Mouse (Mus musculus) stomach, embryonic 16.5 days (tissue): ENCODE results near the gene Ndufs6. TPM values are rescaled to one million over a fixed set of nuclear protein-coding genes. Genes with fewer than 3 reads are reported as not detected.
A peak's percentile ranks its signal among the peaks of the same experiment; 100 is the strongest.

Experiments
- ATAC-seq: fragments of 200-750 bp; cut with Nextera tagmentation; 2 replicates; pipeline ENCODE4 v1.8.0; 2017; ENCODE audit warnings: moderate number of reproducible peaks, moderate TSS enrichment; ENCODE audit not compliant: insufficient read depth, low FRiP score
- H3K27ac ChIP-seq: fragments of 300-500 bp; sonication (generic); 2 replicates; pipeline ENCODE4 v1.5.1; 2014; ENCODE audit warnings: low read length
- H3K27me3 ChIP-seq: fragments of 300-500 bp; sonication (generic); 2 replicates; pipeline ENCODE4 v1.6.1; 2014; ENCODE audit warnings: low read length, control low read depth, mixed read lengths; ENCODE audit not compliant: control insufficient read depth, insufficient read depth
- H3K36me3 ChIP-seq: fragments of 300-500 bp; sonication (generic); 2 replicates; pipeline ENCODE4 v1.6.1; 2014; ENCODE audit warnings: low read length; ENCODE audit not compliant: control insufficient read depth, insufficient read depth
- H3K4me1 ChIP-seq: fragments of 300-500 bp; sonication (generic); 2 replicates; pipeline ENCODE4 v1.6.1; 2014; ENCODE audit warnings: low read length, control low read depth, mixed read lengths; ENCODE audit not compliant: control insufficient read depth, insufficient read depth
- H3K4me2 ChIP-seq: fragments of 300-500 bp; sonication (generic); 2 replicates; pipeline ENCODE4 v1.6.1; 2014; ENCODE audit warnings: low read depth, low read length, mixed read lengths
- H3K4me3 ChIP-seq: fragments of 300-500 bp; sonication (generic); replicated peaks from 2 replicates; pipeline ENCODE4 v1.5.1; 2014; ENCODE audit warnings: mild to moderate bottlenecking, low read length
- H3K9ac ChIP-seq: fragments of 300-500 bp; sonication (generic); 2 replicates; pipeline ENCODE4 v1.6.1; 2014; ENCODE audit warnings: low read length
- H3K9me3 ChIP-seq: fragments of 300-500 bp; sonication (generic); replicated peaks from 2 replicates; pipeline ENCODE4 v1.6.1; 2016; ENCODE audit warnings: low read length, control low read depth; ENCODE audit not compliant: control insufficient read depth
- WGBS: fragments of 180-500 bp; shearing (Covaris S2); extraction: QIAGEN DNeasy Blood & Tissue Kit; methylation state at CpG from one replicate; pipeline ENCODE4 v1.1.7; 2014; 5-methylcytosine and 5-hydroxymethylcytosine counted together
- polyA plus RNA-seq: library from polyadenylated mRNA; unstranded; fragments of >200 nt; fragmentation: Nextera tagmentation; extraction: Ambion mirVana; gene quantifications from 2 replicates; pipeline ENCODE4 v1.2.1, GENCODE M21; 2015

Ndufs6 gene
- polyA plus RNA-seq, 1 experiment from 2014 or later: 368 TPM

DNA sequence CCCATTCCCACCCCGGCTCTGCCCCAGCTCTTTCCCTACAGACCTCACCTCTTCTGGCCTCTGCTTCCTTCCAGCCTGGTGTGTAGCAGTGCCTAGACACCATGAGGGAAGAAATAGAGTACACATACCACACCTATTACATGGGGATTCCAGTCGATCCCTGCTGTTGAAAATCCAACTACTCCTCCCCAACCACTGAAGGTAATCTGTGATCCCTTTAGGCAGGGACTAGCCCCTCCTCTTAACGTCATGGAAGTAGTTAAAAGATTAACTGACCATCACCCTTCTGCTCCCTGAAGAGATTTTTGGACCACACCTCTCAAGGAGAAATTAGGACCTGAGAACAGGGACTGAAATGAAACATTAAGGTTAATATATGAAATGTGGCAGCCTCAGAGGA lies 18.8 kb upstream of the Ndufs6 start:
- WGBS: 61% methylated on average over 3 of the region's 3 CpGs
- H3K4me3 ChIP-seq: no peak overlapping the region

DNA sequence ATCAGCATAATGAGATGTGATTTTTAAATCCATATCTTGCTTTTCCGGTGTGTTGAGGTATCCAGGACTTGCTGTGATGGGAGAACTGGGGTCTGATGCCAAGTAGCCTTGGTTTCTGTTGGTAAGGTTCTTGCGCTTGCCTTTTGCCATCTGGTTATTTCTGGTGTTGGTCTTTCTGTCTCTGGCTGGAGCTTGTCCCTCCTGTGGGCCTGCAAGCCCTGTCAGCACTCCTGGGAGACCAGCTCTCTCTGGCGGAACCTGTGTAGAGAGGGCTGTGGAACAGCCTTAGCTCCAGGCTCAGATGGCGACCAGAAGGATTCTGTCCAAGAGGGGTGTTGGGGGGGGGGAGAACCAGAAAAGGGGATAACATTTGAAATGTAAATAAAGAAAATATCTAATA lies 18.4 kb upstream of the Ndufs6 start:
- no peak overlapping the region for H3K4me2 ChIP-seq
- no peaks in the 10 kb centered on the region for H3K36me3 ChIP-seq
- no peak for ATAC-seq
- no peak overlapping the region for H3K27ac ChIP-seq
- H3K9ac ChIP-seq: no peak overlapping the region
- WGBS: 73% methylated on average over 4 of the region's 4 CpGs
- no peak overlapping the region for H3K4me3 ChIP-seq
- H3K4me1 ChIP-seq: no peaks in the 10 kb centered on the region
- no peaks in the 10 kb centered on the region for H3K9me3 ChIP-seq
- H3K27me3 ChIP-seq: no peaks in the 10 kb centered on the region

More for the DNA sequence above, 18.8 kb upstream of the Ndufs6 start:
- no peak for ATAC-seq
- Histone ChIP-seq H3K9ac (no peak overlapping the region), H3K4me1 (no peaks in the 10 kb centered on the region), H3K27ac (no peak overlapping the region), H3K9me3 (no peaks in the 10 kb centered on the region), H3K27me3 (no peaks in the 10 kb centered on the region), H3K36me3 (no peaks in the 10 kb centered on the region), H3K4me2 (no peak overlapping the region)

DNA sequence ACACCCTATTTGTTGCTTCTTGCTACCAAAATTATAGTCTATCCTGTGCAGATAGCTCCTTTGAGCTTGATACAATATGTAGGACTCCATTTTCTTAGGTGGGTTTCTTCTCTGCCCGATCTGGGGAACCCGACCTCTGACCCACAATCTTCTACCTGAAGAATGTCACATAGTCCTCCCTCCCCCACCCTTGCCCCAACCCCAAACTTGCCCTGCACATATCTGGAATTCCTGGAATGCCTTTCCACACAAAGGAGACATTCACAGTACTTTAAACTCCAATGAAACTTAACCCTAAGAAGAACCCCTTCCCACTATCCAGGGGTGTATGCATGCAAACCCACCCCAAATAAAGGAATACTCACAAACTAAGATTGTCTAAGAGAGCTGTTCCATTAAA lies 17.8 kb upstream of the Ndufs6 start:
- H3K27ac ChIP-seq: no peak overlapping the region
- no peak overlapping the region for H3K4me2 ChIP-seq
- no peak overlapping the region for H3K4me3 ChIP-seq
- H3K27me3 ChIP-seq: no peaks in the 10 kb centered on the region
- no peaks in the 10 kb centered on the region for H3K36me3 ChIP-seq
- H3K9me3 ChIP-seq: no peaks in the 10 kb centered on the region
- 25% methylated on average over 2 of the region's 2 CpGs for WGBS
- H3K9ac ChIP-seq: no peak overlapping the region
- H3K4me1 ChIP-seq: no peaks in the 10 kb centered on the region
- ATAC-seq: no peak

DNA sequence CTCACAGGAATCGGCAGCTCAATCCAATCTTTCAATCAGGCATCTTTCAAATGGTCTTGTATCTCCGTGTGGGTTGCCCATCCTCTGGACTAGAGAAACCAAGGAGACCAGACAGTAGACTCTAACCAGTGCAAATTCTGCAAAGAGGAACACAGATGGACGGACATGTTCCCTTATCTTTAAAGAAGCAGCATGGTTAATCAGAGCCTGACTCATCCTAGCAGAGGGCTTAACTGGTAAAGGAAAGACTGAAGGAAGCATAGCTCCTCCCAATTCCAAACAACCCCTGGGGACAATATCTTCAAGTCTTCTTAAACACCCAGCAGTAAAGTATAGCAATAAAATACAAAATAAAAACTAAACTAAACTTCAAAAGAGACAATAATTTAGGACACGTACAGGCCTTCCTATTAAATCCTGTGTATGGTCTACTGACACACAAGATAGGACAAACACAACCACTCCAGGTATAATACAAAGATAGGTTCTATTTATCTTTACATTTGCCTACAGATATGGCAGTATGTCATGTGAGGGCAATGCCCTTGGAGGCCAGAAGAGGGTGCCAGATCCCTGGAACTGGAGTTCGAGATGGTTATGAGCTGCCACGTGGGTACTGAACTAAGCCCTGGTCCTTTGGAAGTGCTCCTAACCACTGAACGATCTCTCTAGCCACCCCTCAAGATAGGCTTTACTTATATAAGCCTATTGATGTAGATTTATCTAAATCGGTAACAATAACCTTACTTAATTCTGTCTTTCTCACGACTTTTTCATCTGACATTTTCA lies 17.0 kb upstream of the Ndufs6 start:
- H3K36me3 ChIP-seq: no peaks in the 10 kb centered on the region
- 74% methylated on average over 9 of the region's 9 CpGs for WGBS
- no peaks in the 10 kb centered on the region for H3K9me3 ChIP-seq
- no peak overlapping the region for H3K27ac ChIP-seq
- H3K9ac ChIP-seq: no peak overlapping the region
- no peaks in the 10 kb centered on the region for H3K4me1 ChIP-seq
- H3K27me3 ChIP-seq: no peaks in the 10 kb centered on the region
- no peak for ATAC-seq
- H3K4me3 ChIP-seq: no peak overlapping the region
- no peak overlapping the region for H3K4me2 ChIP-seq

DNA sequence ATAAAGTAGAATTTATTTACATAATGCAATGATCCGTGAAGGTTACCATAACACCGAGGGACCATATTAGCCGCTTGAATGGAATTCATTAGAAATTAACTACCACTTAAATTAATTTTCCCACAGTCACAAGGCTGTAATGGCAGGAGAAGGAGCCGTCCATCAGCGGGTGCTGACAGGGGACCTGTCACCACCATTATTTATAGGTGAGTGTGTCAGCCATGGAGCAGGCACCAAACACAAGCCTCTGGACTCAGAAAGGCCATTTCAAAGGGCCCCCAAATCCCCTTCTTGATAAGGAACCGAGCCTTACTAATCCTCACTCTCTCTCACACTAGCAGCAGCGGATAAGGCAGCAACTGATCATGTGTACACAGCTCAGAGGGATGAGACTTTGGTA lies 8.4 kb upstream of the Ndufs6 start:
- no peak for ATAC-seq
- 34% methylated on average over 7 of the region's 7 CpGs for WGBS
- no peak overlapping the region for H3K9ac ChIP-seq

DNA sequence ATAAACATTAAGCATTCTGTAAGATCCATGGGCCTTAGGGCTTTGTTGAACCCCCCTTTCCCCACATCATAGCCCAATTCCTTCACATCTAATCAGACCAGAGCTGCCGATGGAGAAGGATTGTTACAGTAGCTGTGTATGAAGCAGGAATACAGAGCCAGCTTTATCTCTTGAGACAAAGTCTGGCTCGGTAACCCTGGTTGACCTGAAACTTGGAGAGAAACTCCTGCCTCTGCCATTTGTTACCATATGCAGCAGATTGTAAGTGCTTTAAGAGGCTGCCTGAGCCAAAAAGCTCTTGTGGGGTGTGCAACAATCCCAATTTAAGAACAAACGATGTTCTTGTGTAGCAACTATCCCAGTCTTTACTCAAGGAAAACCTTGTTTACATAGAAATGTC lies 3.4 kb upstream of the Ndufs6 start:
- H3K4me1 ChIP-seq: peaks cover 20% of the 10 kb centered on the region
- no peaks in the 10 kb centered on the region for H3K27me3 ChIP-seq
- no peak overlapping the region for H3K27ac ChIP-seq
- peak overlapping the region; percentile 96 for H3K4me2 ChIP-seq
- H3K4me3 ChIP-seq: peak overlapping the region; percentile 93
- no peak for ATAC-seq
- WGBS: 42% methylated on average over 3 of the region's 3 CpGs
- H3K36me3 ChIP-seq: no peaks in the 10 kb centered on the region
- H3K9me3 ChIP-seq: no peaks in the 10 kb centered on the region
- peak overlapping the region; percentile 96 for H3K9ac ChIP-seq

More for the DNA sequence above, 8.4 kb upstream of the Ndufs6 start:
- Histone ChIP-seq H3K9me3 (no peaks in the 10 kb centered on the region), H3K27me3 (no peaks in the 10 kb centered on the region), H3K27ac (no peak overlapping the region), H3K4me3 (no peak overlapping the region), H3K36me3 (no peaks in the 10 kb centered on the region), H3K4me2 (no peak overlapping the region), H3K4me1 (peaks cover 2% of the 10 kb centered on the region)

DNA sequence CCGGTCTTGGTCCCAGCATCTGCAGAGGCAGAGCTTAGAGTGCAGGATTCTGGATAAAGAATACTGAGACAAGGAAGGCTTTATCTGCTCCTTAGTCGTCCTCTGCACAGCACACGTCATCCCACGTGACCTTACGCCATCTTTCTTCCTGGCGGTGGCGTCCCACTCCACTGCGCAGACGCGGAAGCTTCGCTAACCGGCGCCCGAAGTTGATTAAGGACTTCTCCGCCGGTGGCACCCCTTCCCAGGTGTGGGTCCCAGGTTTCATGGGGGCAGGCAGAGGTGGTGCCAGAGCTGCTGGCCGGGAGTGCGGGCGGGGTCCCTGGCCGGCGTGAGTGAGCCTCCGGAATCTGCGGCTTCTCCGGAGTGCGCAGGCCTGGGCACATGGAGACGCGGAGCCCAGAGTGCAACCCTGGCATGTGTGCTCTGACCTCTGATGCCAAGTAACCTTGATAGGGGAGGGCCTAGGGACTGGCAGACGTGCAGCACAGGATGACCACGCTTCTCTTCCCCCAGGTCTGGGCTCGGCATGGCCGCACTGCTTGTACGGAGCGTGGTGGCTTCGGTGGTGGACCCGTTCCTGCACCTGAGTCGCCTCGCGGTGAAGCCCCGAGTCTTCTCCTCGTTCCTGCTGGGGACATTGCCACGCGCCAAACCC lies 2.6 kb upstream of the Ndufs6 start:
- peak overlapping the region; percentile 96 for H3K9ac ChIP-seq
- peak overlapping the region; percentile 96 for H3K4me2 ChIP-seq
- H3K27ac ChIP-seq: peak overlapping the region; percentile 40
- H3K27me3 ChIP-seq: no peaks in the 10 kb centered on the region
- H3K9me3 ChIP-seq: no peaks in the 10 kb centered on the region
- peak; percentile 90 for ATAC-seq
- WGBS: under 1% methylated on average over 42 of the region's 42 CpGs
- H3K4me1 ChIP-seq: peaks cover 20% of the 10 kb centered on the region
- no peaks in the 10 kb centered on the region for H3K36me3 ChIP-seq
- peak overlapping the region; percentile 93 for H3K4me3 ChIP-seq

DNA sequence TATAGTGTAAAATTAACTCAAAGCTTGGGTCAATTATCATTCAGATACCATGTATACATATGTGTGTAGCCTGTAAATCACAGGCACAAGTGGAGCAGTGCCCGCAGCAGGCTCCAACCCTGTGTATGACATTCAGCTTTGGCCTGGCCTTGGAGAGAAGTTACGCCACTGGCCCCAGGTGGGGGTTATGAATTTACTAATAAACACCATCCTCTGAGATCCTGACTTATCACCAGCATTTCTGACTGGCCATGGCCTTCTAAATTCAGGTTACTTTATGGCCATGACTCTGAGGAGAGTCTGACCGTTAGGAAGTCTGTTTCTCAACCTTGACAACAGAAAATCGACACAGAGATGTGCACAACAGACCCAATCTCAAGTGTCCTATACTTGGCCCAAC lies 4.9 kb downstream of the Ndufs6 start:
- no peaks in the 10 kb centered on the region for H3K27me3 ChIP-seq
- no peak for ATAC-seq
- H3K27ac ChIP-seq: no peak overlapping the region
- 94% methylated on average over 4 of the region's 4 CpGs for WGBS
- no peaks in the 10 kb centered on the region for H3K9me3 ChIP-seq
- peaks cover 17% of the 10 kb centered on the region for H3K36me3 ChIP-seq
- H3K9ac ChIP-seq: no peak overlapping the region
- peaks cover 8% of the 10 kb centered on the region; the same call in 1 of the 2 replicates for H3K4me1 ChIP-seq
- H3K4me3 ChIP-seq: no peak overlapping the region
- no peak overlapping the region for H3K4me2 ChIP-seq

DNA sequence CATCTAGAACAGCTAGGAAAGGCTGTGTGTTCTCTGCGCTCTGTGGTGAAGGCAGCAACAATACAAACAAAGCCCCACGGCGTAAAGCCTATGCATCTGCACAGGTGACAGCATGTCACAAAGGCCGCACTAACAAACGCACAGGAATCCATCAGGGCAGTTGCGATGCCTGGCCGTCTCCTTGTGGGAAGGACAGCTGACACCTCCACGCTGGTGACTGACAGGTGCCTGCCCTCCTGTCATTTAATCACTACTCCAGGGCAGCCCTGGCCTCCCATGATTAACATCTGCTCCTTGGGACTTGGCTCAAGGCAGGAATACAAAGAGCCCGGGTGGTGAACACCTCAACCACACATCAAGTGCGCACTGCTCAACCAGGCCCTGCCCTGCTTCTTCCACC lies 5.7 kb downstream of the Ndufs6 start:
- peaks cover 25% of the 10 kb centered on the region for H3K36me3 ChIP-seq
- H3K4me3 ChIP-seq: no peak overlapping the region
- no peak overlapping the region for H3K4me2 ChIP-seq
- 85% methylated on average over 10 of the region's 10 CpGs for WGBS
- H3K27ac ChIP-seq: no peak overlapping the region
- no peak overlapping the region for H3K9ac ChIP-seq
- H3K27me3 ChIP-seq: no peaks in the 10 kb centered on the region
- H3K9me3 ChIP-seq: no peaks in the 10 kb centered on the region; the same call in 1 of the 2 replicates
- peaks cover 6% of the 10 kb centered on the region; the same call in 1 of the 2 replicates for H3K4me1 ChIP-seq
- ATAC-seq: no peak
